Mouse (Mus musculus): ENCODE measurements around the gene Ccdc43.
A peak's percentile ranks its signal among the peaks of the same experiment; 100 is the strongest.

The Ccdc43 gene

DNA sequence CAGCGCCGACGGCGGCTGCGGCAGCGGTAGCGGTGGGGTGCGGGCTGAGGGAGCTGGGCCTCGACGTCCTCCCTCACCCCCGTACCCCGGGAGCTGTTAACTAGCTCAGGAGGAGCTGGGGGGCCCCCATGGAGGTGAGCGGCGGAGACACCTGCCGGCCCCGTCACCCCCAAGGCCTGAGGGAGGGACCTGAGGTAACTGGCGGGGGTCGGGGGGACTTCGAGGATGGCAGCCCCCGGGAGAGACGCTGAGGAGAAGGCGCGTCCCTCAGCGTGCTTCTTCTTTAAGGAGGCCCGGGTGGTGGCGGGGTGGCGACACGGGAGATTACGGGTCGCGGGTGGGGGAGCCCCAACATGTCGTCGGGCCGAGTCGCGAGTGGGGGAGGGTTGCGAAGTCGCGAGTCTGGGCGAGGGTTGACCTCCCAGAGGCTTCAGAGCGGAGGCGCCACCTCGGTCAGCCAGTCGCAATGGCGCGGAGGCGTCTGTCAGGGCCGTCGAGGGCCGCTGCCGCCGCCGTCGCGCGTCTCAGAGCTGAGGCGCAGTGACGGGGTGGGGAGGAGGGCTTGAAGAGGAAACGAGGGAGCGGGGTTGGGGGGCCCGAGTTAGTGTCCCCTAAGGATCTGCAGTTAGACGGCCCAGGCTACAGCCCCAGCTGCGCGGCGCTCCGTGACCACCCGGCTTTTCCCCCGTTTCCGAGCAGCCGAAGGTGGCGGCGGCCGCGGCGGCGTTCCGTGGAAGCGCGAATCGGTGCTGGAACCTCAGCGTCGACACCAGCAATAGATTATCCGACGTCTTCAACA lies 31.7 kb downstream of the Ccdc43 start:
- DNase-seq (ENCODE audit: extremely low read depth, insufficient read length, low spot score) = no peak

DNA sequence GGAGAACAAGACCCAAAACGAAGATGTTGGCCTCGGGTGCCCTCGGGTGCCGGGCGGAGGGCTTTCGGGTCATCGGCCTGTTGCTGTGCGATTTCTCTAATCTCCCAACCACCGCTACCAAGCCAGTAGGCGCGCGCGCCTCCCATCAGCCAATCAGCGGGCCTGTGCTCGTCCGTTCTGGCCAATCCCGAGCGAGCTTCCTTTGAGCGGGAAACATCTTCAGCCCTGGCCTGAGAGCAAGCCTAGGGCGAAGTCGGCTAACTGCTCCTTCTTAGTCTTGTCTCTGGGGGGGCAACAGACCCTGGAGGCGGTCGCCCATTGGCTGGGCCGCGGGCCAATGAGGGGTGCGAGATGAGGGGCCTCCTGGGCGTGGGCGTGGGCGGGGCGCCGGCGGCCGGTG lies 32.4 kb downstream of the Ccdc43 start:
- DNase-seq (ENCODE audit: extremely low read depth, insufficient read length, low spot score) = no peak

- no peak for DNase-seq (ENCODE audit: extremely low read depth, insufficient read length, low spot score)
Measured at GRCm38 (mm10) chr11:102663416-102663815, 34.2 kb downstream of the Ccdc43 start, which contains the start of gene Meioc. Gene Meioc (plus strand): TSS chr11:102663716.

- DNase-seq (ENCODE audit: extremely low read depth, insufficient read length, low spot score) = peak; percentile 36
Measured at GRCm38 (mm10) chr11:102656931-102657330, 40.7 kb downstream of the Ccdc43 start.

DNA sequence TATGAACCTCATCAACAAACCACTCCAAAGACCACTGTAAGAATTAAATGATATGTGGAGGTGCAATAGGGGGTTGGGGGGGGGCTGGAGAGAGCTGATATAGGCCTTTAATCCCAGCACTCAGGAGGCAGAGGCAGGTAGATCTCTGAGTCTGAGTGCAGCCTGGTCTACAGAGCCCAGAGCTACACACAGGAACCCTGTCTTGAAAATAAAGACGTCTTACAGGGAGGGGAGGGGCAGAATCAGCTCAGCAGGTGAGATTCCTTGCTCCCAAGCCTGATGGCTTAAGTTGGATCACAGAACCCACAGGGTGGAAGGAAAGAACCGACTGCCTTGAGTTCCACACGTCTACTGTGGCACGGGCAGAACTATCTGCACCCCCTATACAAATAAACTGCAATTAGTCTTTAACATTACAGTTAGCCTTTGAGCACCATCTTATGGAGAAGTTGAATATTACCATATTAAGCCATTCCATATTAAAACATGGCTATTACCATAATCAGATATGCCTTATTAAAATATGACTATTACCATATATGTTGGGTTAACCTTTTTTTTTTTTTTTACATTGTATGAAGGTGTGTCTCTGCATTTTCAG lies 41.2 kb downstream of the Ccdc43 start:
- peak; percentile 53 for DNase-seq (ENCODE audit: extremely low read depth, insufficient read length, low spot score)

- peak; percentile 57 for DNase-seq (ENCODE audit: extremely low read depth, insufficient read length, low spot score)
Measured at GRCm38 (mm10) chr11:102655888-102656287, 41.7 kb downstream of the Ccdc43 start.

DNA sequence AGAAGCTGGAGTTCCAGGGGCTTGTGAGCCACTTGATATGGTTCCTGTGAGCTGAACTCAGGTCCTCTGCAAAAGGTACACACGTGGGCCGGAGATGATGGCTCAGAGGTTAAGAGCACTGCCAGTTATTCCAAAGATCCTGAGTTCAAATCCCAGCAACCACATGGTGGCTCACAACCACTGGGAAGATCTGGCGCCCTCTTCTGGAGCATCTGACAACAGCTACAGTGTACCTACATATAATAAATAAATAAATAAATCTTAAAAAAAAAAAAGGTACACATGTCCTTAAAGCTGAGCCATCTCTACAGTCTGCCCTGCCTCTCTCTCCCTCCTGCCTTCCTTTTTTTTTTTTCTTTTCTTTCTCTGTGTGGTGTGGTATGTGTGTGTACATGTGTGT lies 44.7 kb downstream of the Ccdc43 start:
- no peak for DNase-seq (ENCODE audit: extremely low read depth, insufficient read length, low spot score)

DNA sequence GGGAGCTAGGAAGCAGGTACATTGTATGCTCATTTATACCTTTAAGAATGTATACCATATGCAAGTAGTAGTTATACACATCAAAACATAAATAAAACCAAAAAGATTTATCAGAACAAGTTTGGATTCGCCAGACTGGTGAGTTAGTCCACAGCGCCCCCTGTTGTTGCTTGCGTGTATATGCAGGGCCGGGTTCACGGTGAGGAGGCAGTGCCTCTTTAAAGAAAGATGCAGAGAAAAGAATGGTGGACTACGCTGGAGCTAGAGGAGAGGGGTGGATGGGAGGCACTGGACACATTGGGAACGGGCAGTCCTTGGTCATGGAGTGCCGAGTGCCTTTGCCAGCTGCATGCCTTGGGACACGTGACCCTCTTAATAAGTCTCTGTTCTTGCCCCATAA lies 46.2 kb downstream of the Ccdc43 start:
- DNase-seq (ENCODE audit: extremely low read depth, insufficient read length, low spot score) = peak; percentile 35

DNA sequence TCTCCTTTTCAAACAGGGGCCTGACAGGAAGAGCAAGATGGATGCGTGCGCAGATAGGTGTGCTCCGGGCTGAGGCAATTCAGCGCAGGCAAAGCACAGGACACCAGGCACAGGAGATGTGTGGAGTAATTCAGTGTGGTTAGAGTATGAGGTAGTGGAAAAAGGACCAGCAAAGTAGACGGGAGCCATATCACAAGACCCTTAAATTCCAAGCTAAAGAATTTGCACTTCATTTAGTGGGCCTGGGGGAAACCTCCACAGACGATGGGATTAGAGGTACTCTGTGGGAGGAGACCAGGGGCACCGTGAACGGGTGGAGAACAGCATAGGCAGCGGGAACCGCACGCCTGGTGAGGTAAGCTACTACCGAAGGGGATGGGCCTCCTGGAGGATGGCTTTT lies 49.7 kb downstream of the Ccdc43 start:
- DNase-seq (ENCODE audit: extremely low read depth, insufficient read length, low spot score) = no peak

DNA sequence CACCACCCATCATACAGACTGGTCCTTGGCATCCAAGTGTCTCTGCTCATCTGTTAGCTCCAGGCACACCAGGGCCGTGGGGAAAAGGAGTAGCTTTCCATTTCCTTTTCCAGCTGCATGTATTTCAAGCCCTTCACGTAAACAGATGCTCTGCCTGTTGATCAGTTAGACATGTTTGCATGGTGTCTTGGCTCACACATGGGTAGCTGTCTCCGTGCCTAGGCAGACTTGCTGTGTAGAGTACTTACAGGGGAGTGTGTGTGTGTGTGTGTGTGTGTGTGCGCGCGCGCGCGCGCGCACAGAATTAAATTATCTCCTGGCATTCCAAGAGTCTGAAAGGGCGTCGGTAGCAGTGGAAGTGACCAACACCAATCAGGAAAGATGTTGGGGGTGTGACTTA lies 51.4 kb downstream of the Ccdc43 start:
- no peak for DNase-seq (ENCODE audit: extremely low read depth, insufficient read length, low spot score)

DNA sequence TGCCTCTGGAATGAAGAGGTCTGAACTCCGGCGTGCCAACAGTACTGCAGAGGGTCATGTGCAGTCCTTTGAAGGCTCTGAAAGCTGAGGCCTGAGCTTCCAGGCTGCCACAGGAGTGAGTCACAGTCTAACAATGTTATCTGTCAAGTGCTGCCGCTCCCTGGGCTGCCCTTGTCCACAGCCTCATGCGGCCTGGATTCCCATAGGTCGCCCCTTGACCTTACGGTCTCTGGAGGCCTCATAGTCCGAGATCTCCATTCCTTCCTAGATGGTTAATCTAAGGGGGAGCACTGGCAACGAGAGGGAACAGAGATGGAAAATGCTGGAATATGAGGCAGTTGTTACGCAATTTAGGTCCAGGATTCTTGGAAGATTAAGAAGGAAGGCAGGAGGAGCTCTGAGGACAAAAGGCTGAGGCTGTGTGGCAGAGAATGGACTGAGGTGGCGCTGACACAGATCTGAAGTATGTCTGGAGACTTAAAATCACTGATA lies 53.6 kb downstream of the Ccdc43 start:
- DNase-seq (ENCODE audit: extremely low read depth, insufficient read length, low spot score) = peak; percentile 81

DNA sequence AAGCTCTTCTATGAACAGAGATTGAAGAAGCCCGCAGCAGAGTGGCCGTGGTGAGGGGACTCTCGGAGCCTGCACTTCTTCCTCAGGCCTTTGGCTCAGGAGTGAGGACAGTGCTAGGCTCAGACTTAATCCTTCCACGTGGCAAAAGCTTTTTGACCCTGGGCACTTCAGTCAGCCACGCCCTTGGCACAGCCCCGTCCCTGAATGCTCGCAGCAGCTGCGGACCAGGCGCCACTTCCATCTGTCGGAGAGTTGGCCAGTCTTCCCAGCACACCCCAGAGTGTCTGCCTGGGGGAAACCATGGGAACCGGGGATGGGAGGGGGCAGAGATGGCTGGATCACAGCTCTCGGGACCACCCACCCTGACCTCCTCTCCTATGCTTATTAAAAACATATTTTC lies 60.7 kb downstream of the Ccdc43 start:
- DNase-seq (ENCODE audit: extremely low read depth, insufficient read length, low spot score) = peak; percentile 47
